Mouse (Mus musculus): ENCODE measurements around the gene Dok1.

DNA sequence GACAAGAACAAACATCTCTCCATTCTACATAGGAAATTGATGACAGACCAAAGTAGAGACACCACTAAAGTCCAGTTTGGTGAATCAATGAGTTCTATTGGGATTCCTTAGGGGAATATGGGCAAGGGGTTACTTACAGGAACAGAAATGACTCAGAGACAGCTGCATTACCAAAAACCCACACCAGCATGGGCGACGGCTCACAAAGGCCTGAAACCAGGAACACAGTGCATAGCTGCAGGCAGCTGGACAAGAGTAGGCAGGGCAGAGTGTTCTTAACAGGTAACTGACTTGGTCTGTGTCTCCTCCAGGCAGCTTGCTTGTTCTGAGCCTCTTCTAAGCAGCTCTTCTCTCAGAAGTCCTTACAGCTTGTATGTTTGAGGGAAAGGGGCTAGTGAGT is 17.5 kb downstream of the Dok1 start:
- TF ChIP-seq TCF3 (IDR thresholded peaks at IDR 0.05; ENCODE audit: insufficient read length, low read depth) = no peak
- peak in 2 of 3 experiments; percentile 59 to 68 for TF ChIP-seq MYOD1 (IDR thresholded peaks at IDR 0.05; ENCODE audit: control insufficient read depth in 1 of 3, insufficient read length in 2 of 3, low read depth in 2 of 3)
- no peak for TF ChIP-seq CEBPB (IDR thresholded peaks at IDR 0.05; ENCODE audit: insufficient read depth, poor library complexity, severe bottlenecking)
- no peak for TF ChIP-seq POLR2A (IDR thresholded peaks at IDR 0.05; ENCODE audit: insufficient read length, low read depth)
- no peak for TF ChIP-seq POLR2AphosphoS2 (IDR thresholded peaks at IDR 0.05; ENCODE audit: insufficient read length, low read depth)
- no peak for TF ChIP-seq E2F4 (IDR thresholded peaks at IDR 0.05; ENCODE audit: insufficient read depth)
- no peak for TF ChIP-seq SRF (IDR thresholded peaks at IDR 0.05; ENCODE audit: control insufficient read depth, insufficient read length, low read depth)
- no peak for TF ChIP-seq USF1 (IDR thresholded peaks at IDR 0.05; ENCODE audit: low read depth)
